Mouse (Mus musculus): ENCODE data around the gene Csnk1g2.

The Csnk1g2 gene

DNA sequence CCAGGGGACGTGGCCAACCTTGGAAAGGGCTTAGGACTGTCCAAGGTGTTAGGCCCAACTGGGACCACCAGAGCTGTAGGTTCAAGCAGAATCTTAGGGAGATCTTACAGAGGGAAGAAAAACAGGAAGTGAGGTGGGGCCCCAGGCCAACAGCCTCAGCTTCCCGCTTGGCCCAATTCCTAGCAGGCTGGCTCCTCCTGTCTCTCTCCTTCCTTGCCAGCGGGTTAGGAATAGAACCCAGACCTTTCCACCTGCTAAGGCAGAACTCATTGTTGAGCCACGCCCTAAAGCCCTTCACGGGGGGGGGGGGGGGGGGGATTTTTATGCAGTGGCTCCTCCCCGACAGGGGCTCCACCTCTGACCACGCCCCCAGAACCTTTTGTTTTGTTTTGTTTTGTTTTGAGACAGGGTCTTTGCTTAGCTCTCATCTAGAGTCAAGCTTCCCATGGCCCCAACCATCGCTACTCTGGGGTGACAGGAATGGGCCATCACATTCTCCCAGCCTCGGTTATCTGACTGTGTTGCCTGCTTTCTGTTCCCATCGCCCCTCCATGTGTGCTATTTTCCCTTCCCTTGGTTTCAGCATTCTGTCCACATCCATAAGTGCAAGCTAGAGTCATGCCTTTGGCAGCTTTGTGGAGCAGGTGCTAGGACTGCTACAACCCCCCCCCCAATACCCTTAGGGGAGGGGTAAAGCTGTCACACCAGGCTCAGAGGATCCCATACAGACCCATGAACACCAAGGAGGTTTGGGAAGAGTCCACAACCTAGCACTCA, 56.2 kb downstream of the Csnk1g2 start:
- in situ Hi-C loops (cut with MboI, MseI): loop anchor here (5.0 kb wide), 1 partner anchor 101 kb away; the partner anchor contains the start of gene Klf16

DNA sequence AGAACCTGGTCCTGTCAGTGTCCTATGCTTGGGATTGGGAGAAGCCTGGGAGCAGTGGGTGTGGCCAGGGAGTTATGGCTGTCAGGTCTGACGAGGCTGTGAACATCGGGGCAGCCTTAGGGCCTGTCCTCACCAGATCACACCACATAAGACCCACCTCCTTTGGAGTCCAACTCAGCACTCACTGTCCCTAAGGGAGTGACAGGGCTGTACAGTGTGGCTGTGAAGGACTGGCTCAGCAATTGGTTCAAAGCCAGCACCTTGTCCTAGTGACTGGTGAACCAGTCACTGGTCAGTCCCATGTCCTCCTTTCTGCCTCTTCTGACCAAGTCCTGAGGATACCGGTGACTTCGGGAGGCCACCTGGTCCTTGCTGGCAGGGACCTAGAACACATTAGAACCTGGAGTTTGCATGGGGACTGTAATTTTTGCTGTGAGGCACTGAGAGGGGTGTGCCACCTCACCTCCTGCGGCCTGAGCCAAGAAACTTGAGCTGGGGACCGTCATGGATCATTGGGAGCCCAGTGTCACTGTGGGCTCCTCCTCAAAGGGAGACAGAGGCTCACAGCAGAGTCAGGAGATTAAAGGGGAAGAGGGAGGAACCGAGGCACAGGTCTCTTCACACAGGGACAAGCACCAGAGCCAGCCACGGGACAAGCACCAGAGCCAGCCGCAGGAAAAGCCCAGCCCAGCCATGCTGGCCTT, 57.1 kb downstream of the Csnk1g2 start:
- in situ Hi-C loops (cut with MboI, MseI): loop anchor here (5.0 kb wide), 1 partner anchor 102 kb away; the partner anchor contains the start of gene Klf16

DNA sequence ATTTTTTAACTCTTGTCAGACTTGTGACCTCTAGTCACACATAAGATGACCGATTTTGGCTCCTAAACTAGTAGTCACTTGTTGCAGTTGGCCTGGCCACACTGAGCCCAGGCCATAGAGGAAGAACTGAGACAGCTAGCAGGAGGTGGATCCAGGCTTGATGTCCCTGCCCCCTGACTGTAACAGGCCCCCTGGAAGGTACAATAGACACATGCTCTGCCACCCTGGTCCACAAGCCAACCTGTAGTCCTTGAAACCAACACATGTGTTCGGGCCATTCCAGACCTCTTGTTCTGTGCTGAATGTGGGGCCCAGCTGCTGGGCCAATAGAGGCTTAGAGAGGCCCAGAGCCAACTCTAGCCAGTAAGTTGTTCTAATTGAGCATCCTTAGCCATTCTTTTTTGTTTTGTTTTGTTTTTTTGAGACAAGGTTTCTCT, 57.6 kb downstream of the Csnk1g2 start:
- in situ Hi-C loops (cut with MboI, MseI): no loop called here

DNA sequence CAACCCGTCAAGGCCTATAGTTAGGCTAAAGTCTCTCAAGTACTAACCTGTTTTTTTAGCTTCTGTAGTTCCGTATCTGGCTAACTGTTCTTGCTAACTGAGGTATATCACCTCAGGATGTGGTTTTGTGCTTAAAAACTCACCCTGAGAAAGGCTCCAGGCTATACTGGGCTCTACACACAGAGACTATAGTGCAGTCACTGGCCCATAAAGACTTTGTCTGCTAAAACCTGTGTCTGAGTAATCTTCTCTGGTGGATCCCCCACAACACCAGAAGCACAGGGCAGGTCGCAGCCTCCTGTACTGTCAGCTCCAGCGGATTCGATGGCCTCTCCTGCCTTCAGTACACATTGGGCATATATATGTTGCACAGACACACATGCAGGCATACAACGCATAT, 59.4 kb downstream of the Csnk1g2 start:
- in situ Hi-C loops (cut with MboI, MseI): no loop called here

DNA sequence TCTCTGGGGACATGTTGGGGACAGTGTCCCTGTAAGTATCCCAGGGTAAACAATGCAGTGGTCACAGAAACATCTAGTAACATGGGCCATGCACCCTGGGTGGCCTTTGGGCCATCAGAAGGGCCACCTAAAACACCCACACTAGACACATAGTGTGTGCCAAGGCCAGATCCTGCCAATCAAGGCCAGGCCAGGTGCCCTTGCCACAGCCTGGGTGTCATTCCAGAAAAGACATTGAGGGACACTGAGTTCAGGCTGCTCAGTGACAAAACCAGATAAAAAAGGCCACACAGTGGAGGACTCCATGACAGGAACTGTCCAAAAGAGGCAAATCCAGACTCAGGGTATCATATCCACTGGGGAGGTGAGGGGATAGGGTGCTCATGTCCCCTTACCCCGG, 61.0 kb downstream of the Csnk1g2 start:
- in situ Hi-C loops (cut with MboI, MseI): no loop called here

DNA sequence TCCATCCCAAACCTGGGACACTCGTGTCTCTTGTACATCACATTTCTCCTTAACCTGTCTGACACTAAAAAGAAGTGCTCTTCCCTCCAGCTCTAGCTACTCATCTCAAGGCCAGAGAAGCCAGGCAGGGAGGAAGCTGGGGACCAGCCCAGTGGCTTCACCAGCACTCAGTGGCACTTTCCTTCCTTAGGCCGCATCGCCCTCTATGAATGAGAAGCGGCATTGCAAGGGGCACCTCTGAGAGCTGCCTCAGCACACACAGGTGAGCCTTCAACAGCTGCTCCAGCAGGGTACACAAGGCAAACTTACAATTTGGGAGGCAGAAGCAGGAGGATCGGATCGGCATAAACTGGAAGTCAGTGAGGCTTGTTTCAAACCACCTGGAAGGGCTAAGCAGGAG, 61.6 kb downstream of the Csnk1g2 start:
- in situ Hi-C loops (cut with MboI, MseI): no loop called here

DNA sequence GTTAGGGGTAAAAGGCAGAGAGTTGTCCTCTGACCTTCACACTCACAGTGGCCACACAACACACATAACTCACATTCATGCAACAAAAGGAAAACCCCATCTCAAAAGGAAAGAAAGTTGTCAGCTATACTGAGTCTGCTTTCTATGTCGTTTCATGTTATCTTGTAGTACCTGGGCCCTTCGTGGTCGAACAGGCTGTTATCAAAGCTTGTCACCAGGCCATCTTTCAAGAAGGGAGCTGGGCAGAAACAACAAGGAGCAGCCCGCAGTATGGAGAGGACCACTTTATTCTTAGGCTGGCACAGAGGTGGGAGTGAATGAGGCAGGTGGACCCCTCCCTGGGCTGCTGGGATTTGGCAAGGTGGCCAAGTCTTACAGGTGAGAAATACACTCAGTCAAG, 62.3 kb downstream of the Csnk1g2 start:
- in situ Hi-C loops (cut with MboI, MseI): no loop called here

DNA sequence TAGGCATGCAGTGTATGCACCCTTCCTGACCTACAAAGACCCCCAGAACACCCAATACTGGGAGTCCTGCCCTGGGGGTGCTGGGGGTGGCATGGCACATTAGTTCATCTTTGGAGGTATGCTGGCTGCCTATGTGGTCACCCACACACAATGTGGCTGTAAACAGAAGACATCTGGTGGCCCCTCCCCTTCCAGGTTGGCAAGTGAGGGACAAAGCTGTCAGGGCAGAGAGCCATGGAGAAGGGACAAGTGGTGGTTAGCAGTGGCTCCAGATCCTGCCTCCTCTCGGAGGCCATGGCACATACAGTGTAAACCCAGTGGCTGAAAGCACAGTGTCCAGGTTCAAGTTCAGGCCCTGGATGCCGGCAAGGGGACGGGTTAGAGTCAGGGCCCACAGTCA, 64.0 kb downstream of the Csnk1g2 start:
- in situ Hi-C loops (cut with MboI, MseI): no loop called here

DNA sequence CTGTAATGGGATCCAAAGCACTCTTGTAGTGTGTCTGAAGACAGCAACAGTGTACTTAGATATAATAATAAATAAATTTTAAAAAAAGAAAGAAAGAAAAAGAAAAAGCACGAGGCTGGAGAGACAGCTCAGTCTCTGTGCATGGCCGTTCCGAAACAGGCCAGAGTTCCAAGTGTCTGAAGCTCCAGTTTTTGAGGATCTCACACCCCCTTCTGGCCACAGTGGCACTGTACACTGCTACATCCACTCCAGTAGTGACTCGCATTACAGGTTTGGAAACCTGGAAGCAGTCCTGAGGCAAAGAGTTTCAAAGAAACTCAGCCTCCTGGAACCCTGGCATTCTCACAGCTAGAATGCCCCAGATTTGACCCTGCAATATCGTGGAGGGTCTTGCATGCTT, 65.2 kb downstream of the Csnk1g2 start:
- in situ Hi-C loops (cut with MboI, MseI): no loop called here
